Mouse (Mus musculus) liver, adult (tissue): Measurements from ENCODE around the gene Proca1.

Source experiments
- GATA4 ChIP-seq: IDR thresholded peaks from 2 replicates; pipeline ENCODE4 v1.6.1; 2014; ENCODE audit warnings: mild to moderate bottlenecking, low read length; ENCODE audit not compliant: insufficient replicate concordance

Gene Proca1

DNA sequence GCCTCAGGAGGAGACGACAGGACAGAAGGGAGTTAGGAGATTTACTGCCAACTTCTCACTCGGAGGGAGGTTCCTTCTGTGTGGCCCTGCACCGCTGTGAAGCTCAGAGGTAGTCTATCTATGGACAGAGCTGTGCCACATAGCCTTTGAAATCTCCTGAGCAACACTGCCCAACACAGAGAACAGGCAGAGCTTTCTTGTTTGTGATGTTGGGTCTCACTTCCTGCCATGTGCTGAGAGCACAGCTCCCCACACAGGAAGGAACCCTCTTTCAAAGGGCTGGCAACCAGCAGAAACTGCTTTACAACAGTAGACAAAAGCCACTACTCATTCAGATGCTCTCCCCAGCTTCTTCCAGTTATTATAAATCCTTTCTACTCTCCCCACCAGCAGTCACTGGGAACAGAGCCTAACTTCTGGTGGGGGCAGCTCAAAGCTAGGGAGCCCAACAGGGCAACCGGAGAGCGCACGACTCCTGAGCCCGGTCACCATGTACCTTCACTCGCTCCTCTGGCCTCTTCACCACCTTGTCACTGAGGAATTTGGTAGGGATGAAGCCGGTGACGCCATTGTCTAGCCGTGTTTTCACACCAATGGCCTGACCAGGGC, 22.6 kb downstream of the Proca1 start:
- no peak for TF ChIP-seq GATA4

DNA sequence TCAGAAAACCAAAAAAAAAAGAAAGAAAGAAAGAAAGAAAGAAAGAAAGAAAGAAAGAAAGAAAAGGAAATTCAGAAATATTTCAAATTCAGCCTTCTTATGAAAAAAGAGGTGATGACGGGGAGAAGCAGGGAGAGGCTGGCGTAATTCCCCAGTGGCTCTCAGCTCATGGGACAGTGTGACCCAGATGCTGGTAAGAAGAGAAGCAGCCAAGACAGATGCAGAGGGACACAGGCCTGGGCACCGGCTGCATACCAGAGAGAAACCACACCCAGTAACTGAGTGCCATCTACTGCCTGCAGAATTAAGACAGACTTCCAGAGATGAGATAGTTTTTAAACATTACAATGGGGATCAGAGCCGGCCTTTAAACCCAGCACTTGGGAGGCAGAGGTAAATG, 30.4 kb downstream of the Proca1 start:
- TF ChIP-seq GATA4: no peak

DNA sequence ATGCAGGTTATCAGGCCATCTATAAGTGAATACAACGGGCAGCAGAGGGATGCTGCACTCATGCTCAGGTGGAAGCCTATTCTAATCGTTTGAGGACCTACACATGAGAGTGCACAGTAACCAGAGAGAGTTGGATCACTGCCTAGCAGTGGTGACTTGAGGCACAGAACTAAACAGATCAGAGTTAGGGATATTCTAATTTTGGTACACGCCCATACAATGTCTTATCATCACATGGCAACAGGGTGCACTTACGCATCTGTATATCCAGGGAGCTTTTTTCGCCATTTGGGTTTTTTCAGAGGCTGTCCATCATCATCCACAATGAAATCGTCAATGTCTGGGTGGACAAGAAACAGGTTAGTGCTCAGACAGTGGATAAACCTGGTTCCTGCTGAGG, 38.3 kb downstream of the Proca1 start:
- TF ChIP-seq GATA4: no peak

DNA sequence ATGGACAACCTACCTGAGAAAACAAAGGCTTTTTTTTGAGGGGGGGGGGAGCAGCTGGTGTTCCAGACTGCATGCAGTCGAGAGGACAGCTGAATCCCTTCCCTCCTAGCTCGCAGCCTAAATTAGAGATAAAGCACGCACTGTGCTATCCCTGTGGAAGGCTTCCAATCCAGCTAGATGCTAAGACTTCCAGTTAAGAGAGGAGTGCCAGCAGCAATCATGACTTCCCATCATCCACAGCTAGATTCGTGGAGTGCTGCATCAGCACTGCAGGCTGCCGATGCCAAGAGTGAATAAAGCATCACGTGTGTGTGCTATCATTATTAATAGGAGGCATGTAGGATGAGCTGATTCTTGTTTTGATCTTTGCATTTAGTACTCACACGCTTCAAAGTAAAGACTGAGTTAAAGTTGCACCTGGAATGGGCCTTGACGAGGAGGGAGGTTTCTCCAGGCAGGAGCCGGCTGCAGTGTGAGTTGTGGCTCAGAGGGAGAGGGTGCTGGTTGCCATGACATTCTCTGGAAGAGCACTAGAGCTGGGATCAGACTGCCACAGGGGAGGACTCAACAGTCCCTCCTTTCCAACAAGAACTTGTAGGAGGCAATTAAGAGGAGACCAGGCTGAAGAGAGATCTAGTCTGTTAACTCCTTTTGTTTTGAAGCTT, 47.1 kb downstream of the Proca1 start:
- TF ChIP-seq GATA4: no peak

DNA sequence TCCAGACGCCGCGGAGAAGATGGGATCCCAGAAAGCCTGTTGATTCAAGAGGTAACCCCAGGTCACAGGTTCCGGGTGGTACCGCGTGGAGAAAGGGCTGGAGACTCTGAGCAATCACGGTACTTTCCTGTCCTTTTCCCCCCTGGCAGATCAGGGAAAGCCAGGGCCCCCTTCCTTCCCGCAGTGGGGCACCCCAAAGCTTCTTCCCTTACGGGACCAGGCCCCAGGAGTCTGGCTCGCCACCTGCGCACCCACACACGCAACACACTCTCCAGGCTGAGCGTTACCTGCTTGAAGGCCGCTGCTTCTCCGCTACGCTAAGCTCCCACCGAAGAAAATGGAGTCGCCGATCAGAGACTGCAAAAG, 52.1 kb downstream of the Proca1 start:
- no peak for TF ChIP-seq GATA4

DNA sequence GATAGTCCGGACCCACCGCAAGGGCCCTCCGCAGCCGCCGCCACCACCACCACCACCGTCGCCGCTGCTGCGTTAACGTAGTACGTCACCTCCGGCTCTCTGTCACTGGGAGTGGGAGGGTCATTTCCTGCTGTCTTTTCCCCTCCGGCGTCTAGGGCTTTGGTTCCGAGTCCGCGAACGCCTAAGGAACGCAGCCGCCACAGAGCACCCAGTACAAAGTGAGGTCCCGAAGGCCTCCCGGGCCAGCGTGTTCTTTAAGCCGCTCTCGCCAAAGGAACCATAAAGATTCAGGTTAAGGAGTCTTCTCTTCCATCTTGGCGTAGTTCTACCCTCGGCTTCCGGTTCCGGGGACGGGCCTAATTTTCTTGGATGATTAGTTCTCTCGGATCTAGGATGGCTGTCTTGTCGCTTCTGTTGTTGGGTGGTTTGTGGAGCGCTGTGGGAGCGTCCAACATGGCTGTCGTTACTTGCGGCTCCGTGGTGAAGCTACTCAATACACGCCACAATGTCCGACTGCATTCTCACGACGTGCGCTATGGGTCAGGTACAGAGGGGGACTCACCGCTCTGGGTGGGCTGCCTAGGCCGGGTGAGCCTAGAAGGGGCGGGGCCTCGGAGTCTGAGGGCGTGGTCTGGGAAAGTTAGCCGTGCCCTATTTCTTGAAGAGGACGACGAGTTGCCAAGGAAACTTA, 52.6 kb downstream of the Proca1 start, which contains the start of the genes Sdf2 and Supt6:
Gene Sdf2 (plus strand): TSS at position 120 of the 691 bp plus-strand sequence.
Gene Supt6 (minus strand): TSS at position 361 of the 691 bp plus-strand sequence.
- peak; percentile 16; the same call in 1 of the 2 replicates for TF ChIP-seq GATA4

DNA sequence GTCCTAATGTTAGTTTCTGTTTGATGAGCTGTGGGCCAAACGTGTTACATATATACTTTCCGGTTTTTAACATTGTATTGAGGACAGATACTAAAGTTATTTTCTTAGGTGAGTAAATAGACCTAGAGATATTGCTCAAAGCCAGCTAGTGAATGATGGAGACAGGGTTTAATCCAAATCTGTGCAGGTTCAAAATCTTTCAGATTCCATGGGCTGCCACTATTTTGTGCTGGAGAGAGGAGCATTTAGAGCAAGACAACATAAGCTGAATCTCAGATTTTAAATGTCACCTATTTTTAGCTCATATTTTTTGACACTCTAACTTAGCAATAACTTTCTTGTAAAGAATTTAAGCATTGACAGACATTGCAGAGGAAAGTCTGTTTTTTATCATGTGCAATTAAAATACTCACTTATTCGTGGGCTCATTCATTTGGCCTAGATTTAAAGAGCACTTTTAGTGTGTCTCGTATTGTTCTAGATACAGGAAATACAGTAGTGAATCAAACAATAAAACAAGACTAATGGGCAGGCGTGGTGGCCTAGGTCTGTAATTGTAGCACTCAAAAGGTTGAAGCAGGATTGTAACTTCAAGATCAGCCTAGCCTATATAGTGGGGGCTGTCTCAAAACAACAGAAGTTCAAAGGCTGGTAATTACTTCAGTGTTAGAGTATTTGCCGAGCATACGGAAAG, 53.3 kb downstream of the Proca1 start:
- no peak for TF ChIP-seq GATA4

DNA sequence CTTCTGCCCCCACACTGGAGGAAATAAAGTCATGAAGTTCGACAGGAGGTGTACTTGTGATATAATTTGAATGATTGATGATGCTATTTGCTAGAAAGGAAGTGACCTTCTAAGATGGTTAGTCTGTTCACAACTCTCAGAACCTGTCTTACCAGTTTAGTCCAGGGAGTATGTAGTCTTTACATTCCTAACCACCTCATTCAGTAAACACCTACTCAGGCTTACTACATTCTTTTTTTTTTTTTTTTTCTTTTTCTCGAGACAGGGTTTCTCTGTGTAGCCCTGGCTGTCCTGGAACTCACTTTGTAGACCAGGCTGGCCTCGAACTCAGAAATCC, 53.8 kb downstream of the Proca1 start:
- TF ChIP-seq GATA4: no peak

DNA sequence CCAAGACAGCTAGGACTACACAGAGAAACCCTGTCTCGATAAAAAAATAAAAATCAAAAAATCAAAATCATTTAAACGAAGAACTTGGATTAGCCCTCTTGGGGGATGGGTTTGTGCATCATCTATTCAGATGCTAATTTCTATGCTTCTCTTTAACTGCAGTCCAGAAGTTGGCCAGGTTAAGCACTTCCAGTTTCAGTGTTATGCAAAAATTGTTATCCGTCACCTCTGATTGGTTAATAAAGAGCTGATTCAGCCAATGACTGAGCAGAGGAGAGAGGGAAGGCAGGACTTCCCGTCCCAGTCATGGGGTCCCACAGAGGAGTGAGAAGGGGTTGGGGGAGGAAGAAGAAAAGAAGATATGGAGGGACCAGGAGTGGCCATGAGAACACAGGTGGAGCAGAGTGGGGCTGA, 54.5 kb downstream of the Proca1 start:
- no peak for TF ChIP-seq GATA4
